Mouse (Mus musculus): ENCODE measurements around the gene Gypa. TPM values are rescaled to one million over a fixed set of nuclear protein-coding genes. Genes with fewer than 3 reads are reported as not detected.

Gene Gypa
- polyA plus RNA-seq, 1 experiment from 2014 or later, result 4.9 TPM

DNA sequence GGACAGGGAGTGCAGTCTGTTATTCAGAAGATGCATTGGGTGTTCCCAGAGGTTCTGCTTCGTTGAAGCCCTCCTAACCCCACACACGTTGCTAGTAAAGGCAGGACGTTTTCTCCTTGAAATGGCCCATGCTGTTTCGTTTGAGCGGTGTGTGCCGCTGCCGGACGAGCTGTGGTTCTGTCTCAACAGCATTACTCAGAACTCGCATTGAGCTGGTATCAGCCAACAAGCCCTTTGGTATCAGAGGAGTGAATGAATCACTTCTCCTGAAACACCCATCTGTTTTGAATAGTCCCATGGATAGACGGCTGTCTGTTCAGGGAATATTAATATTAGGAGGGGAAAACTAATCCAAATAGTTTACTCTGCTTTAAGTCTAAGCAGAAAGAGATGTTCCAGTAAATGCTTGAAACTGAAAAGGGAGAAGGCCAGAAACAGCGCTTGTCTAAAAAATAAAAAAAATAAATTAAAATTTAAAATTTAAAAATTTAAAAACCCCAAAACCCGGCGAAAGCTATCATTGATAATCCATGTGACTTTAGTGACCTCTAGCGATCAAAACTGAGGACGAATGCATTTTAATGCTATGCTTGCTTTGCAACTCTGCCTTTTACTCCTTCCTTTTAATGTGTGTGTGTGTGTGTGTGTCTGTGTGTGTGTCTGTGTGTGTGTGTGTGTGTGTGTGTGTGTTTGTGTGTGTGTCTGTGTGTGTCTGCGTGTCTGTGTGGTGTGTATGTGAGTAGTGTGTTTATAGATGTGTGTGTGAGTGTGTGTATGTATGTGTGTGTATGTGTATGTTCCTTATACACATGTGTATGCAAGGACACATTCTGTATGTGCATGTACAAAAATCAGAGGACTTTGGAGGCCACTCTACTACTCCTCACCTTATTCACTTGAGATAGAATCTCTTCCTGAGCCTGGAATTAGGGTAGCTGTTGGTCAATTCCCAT, 10.5 kb upstream of the Gypa start:
- no peak overlapping the region for H3K9ac ChIP-seq (replicated peaks; ENCODE audit: low read length)
- H3K4me3 ChIP-seq (ENCODE audit: low read length), result no peak overlapping the region
- peak; percentile 49; the same call in 1 of the 2 replicates for ATAC-seq (ENCODE audit: low FRiP score, low TSS enrichment)
- WGBS, result 33% methylated on average over 16 of the region's 16 CpGs
- H3K27me3 ChIP-seq (ENCODE audit: insufficient read depth, low read length), result no peaks in the 10 kb centered on the region; the same call in 1 of the 2 replicates
- no peaks in the 10 kb centered on the region for H3K36me3 ChIP-seq (ENCODE audit: insufficient read depth, low read length)
- H3K4me2 ChIP-seq (replicated peaks; ENCODE audit: low read depth, low read length), result peak overlapping the region; percentile 40
- no peak overlapping the region for H3K27ac ChIP-seq (ENCODE audit: low read length)
- H3K4me1 ChIP-seq (ENCODE audit: insufficient read depth, low read length), result no peaks in the 10 kb centered on the region
- H3K9me3 ChIP-seq (ENCODE audit: low read length), result no peaks in the 10 kb centered on the region

DNA sequence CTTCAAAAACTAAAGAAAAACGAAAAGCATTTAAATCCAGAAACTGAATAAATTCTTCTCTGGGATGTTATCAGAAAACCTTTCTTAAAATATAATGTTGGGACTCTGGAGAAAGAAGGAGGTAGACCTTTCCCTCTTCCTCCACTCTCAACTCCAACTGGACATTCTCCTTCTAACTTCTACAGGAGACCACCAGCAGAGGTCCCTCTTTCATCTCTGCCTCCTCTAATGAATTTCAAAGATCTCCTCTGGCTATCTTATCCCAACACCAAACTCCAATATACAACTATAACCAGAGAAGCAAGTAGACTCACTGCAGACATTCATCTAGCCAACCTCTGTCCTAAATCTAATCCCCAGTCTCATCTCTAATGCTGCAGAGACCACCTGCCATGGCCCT, 2.0 kb upstream of the Gypa start:
- 54% methylated on average over 1 of the region's 1 CpGs for WGBS
- Histone ChIP-seq H3K27ac (ENCODE audit: low read length) (no peak overlapping the region), H3K4me1 (ENCODE audit: insufficient read depth, low read length) (0 out of 2 replicates have a peak, but pooled peaks cover 5% of the 10 kb centered on the region), H3K36me3 (ENCODE audit: insufficient read depth, low read length) (no peaks in the 10 kb centered on the region), H3K4me3 (ENCODE audit: low read length) (no peak overlapping the region), H3K4me2 (replicated peaks; ENCODE audit: low read depth, low read length) (no peak overlapping the region), H3K9me3 (ENCODE audit: low read length) (no peaks in the 10 kb centered on the region), H3K9ac (replicated peaks; ENCODE audit: low read length) (no peak overlapping the region), H3K27me3 (ENCODE audit: insufficient read depth, low read length) (no peaks in the 10 kb centered on the region)
- ATAC-seq (ENCODE audit: low FRiP score, low TSS enrichment), result no peak

DNA sequence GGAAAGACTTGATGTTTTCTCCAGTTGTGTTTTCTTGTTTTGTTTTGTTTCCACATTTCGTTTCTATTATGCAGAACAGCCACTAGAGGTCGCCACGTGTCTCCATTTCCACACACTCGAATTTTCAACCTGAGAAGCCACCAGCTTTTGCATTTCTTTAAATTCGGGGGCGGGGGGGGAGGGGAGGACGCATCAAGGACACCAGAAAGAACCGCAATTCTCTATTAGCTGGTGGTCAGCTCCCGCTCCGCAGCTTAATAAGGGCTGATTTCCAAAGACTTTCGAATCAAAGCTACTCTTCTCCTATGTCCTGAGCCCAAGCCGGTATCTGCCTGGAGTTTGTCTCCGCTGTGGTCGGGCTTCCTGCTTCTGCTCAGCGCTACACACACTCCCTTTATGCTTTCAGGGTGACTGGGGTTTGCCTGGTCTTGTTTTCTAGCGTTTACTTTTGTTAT, 567 bp upstream of the Gypa start:
- 0 out of 2 replicates have a peak, but pooled peaks cover 5% of the 10 kb centered on the region for H3K4me1 ChIP-seq (ENCODE audit: insufficient read depth, low read length)
- H3K27ac ChIP-seq (ENCODE audit: low read length), result no peak overlapping the region
- no peaks in the 10 kb centered on the region for H3K9me3 ChIP-seq (ENCODE audit: low read length)
- H3K27me3 ChIP-seq (ENCODE audit: insufficient read depth, low read length), result no peaks in the 10 kb centered on the region
- peak; percentile 84; the same call in 1 of the 2 replicates for ATAC-seq (ENCODE audit: low FRiP score, low TSS enrichment)
- peak overlapping the region; percentile 35 for H3K9ac ChIP-seq (replicated peaks; ENCODE audit: low read length)
- no peaks in the 10 kb centered on the region for H3K36me3 ChIP-seq (ENCODE audit: insufficient read depth, low read length)
- peak overlapping the region; percentile 58 for H3K4me3 ChIP-seq (ENCODE audit: low read length)
- H3K4me2 ChIP-seq (replicated peaks; ENCODE audit: low read depth, low read length), result peak overlapping the region; percentile 63
- 0% methylated on average over 16 of the region's 16 CpGs for WGBS

DNA sequence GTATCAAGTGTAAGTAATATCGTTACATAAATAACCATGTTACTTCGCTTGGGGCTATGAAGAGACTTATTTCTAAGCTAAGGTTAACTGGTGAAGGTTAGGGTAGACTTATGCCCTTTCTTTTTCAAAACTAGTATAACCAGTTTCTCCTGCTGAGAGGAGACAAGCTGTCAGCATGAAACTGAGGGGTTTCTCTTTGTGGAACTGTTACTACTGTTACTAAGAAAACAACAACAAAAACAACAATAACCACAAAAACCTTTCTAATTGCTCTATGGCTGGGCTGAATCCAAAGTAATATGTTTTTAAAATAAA, 722 bp downstream of the Gypa start:
- Histone ChIP-seq H3K4me2 (replicated peaks; ENCODE audit: low read depth, low read length) (no peak overlapping the region), H3K27me3 (ENCODE audit: insufficient read depth, low read length) (no peaks in the 10 kb centered on the region), H3K9ac (replicated peaks; ENCODE audit: low read length) (no peak overlapping the region), H3K4me1 (ENCODE audit: insufficient read depth, low read length) (0 out of 2 replicates have a peak, but pooled peaks cover 5% of the 10 kb centered on the region), H3K27ac (ENCODE audit: low read length) (no peak overlapping the region), H3K36me3 (ENCODE audit: insufficient read depth, low read length) (no peaks in the 10 kb centered on the region), H3K9me3 (ENCODE audit: low read length) (no peaks in the 10 kb centered on the region), H3K4me3 (ENCODE audit: low read length) (no peak overlapping the region)
- ATAC-seq (ENCODE audit: low FRiP score, low TSS enrichment), result no peak
- 72% methylated on average over 2 of the region's 2 CpGs for WGBS

DNA sequence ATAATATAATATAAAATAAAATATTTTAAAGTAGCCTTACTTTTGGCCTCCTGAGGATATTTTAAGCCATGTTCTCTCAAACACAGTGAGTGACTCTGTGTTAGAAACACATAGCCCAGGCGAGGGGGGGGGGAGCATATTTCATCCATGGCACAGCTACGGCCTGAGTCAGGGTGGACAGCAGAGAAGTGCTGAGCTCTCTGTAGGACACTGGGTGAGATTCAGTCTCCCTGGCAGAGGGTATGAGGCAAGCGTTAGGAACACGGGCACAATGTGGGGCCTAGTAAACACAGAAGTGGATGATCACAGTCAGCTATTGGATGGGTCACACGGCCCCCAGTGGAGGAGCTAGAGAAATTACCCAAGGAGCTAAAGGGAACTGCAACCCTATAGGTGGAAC, 1.2 kb downstream of the Gypa start:
- ATAC-seq (ENCODE audit: low FRiP score, low TSS enrichment), result peak; percentile 71; the same call in 1 of the 2 replicates
- Histone ChIP-seq H3K27me3 (ENCODE audit: insufficient read depth, low read length) (no peaks in the 10 kb centered on the region), H3K4me2 (replicated peaks; ENCODE audit: low read depth, low read length) (no peak overlapping the region), H3K9ac (replicated peaks; ENCODE audit: low read length) (no peak overlapping the region), H3K36me3 (ENCODE audit: insufficient read depth, low read length) (no peaks in the 10 kb centered on the region), H3K9me3 (ENCODE audit: low read length) (no peaks in the 10 kb centered on the region), H3K27ac (ENCODE audit: low read length) (no peak overlapping the region), H3K4me3 (ENCODE audit: low read length) (no peak overlapping the region), H3K4me1 (ENCODE audit: insufficient read depth, low read length) (0 out of 2 replicates have a peak, but pooled peaks cover 5% of the 10 kb centered on the region)
- 80% methylated on average over 5 of the region's 5 CpGs for WGBS

DNA sequence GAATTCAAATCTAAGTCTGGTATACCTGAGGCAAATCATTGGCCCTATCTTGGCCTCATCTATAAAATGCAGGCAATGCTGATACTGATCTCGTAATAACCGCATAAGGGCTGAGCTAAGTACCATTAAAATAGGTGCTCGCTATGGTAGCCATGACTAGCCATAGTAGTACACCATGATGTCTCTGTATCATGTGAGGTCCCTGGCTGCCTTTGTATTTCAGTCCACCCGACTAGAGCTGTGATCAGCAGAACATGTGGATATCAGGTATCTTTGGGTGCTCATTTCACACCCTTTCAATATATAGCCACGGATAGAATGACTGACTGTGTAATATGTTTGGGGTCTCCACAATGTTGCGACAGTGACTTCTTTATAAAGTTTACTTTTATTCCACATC, 1.9 kb downstream of the Gypa start:
- H3K36me3 ChIP-seq (ENCODE audit: insufficient read depth, low read length), result no peaks in the 10 kb centered on the region
- no peaks in the 10 kb centered on the region for H3K27me3 ChIP-seq (ENCODE audit: insufficient read depth, low read length)
- no peak for ATAC-seq (ENCODE audit: low FRiP score, low TSS enrichment)
- no peaks in the 10 kb centered on the region for H3K9me3 ChIP-seq (ENCODE audit: low read length)
- 0 out of 2 replicates have a peak, but pooled peaks cover 5% of the 10 kb centered on the region for H3K4me1 ChIP-seq (ENCODE audit: insufficient read depth, low read length)
- H3K4me2 ChIP-seq (replicated peaks; ENCODE audit: low read depth, low read length), result no peak overlapping the region
- WGBS, result 89% methylated on average over 6 of the region's 6 CpGs
- H3K4me3 ChIP-seq (ENCODE audit: low read length), result no peak overlapping the region
- no peak overlapping the region for H3K27ac ChIP-seq (ENCODE audit: low read length)
- H3K9ac ChIP-seq (replicated peaks; ENCODE audit: low read length), result no peak overlapping the region

DNA sequence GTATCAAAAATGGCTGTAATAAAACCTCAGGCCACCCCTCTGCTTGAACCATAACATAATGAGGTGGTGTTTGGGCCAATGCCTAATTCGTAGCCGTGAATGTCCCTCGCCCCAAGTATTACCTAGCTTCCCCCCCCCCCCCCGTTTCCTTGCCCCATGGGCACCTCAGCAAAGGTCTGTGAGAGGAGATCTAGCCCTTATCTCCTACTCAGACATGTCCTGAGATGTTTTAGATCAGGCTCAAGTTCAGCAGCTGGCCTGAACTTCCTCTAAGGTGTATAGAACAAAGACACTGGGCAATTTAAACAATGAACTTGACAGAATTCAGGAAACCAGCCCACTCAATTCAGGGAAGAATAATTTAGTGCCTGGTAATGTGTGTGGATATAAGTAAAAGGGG, 3.7 kb downstream of the Gypa start:
- ATAC-seq (ENCODE audit: low FRiP score, low TSS enrichment), result no peak
- no peak overlapping the region for H3K27ac ChIP-seq (ENCODE audit: low read length)
- 0 out of 2 replicates have a peak, but pooled peaks cover 5% of the 10 kb centered on the region for H3K4me1 ChIP-seq (ENCODE audit: insufficient read depth, low read length)
- WGBS, result 69% methylated on average over 4 of the region's 4 CpGs
- H3K4me3 ChIP-seq (ENCODE audit: low read length), result no peak overlapping the region
- H3K4me2 ChIP-seq (replicated peaks; ENCODE audit: low read depth, low read length), result no peak overlapping the region
- no peaks in the 10 kb centered on the region for H3K27me3 ChIP-seq (ENCODE audit: insufficient read depth, low read length)
- H3K36me3 ChIP-seq (ENCODE audit: insufficient read depth, low read length), result no peaks in the 10 kb centered on the region
- no peak overlapping the region for H3K9ac ChIP-seq (replicated peaks; ENCODE audit: low read length)
- H3K9me3 ChIP-seq (ENCODE audit: low read length), result no peaks in the 10 kb centered on the region

DNA sequence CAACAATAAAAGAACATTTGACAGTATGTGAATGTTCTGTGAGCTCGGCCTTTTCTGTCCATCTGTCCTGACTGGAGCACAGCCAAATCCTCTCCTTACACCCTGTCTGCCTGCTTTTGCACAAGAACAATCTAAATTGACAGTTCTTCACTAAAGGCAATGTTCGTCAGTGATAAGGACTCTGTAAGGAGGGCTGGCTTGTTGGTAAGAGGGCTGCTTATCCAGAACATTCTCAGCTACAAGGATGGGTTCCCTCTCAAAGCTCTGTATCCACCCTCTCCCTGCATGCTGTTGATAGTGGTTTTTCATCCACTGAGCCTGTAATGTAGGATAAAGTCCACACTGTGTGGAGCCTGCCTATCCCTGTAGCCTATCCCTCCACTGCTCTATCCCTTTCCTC, 6.7 kb downstream of the Gypa start:
- no peak overlapping the region for H3K27ac ChIP-seq (ENCODE audit: low read length)
- no peak overlapping the region for H3K4me3 ChIP-seq (ENCODE audit: low read length)
- no peak overlapping the region for H3K9ac ChIP-seq (replicated peaks; ENCODE audit: low read length)
- WGBS, result 65% methylated on average over 2 of the region's 2 CpGs
- no peaks in the 10 kb centered on the region for H3K9me3 ChIP-seq (ENCODE audit: low read length)
- H3K4me1 ChIP-seq (ENCODE audit: insufficient read depth, low read length), result no peaks in the 10 kb centered on the region
- H3K4me2 ChIP-seq (replicated peaks; ENCODE audit: low read depth, low read length), result no peak overlapping the region
- no peaks in the 10 kb centered on the region for H3K27me3 ChIP-seq (ENCODE audit: insufficient read depth, low read length)
- H3K36me3 ChIP-seq (ENCODE audit: insufficient read depth, low read length), result no peaks in the 10 kb centered on the region
- ATAC-seq (ENCODE audit: low FRiP score, low TSS enrichment), result no peak

DNA sequence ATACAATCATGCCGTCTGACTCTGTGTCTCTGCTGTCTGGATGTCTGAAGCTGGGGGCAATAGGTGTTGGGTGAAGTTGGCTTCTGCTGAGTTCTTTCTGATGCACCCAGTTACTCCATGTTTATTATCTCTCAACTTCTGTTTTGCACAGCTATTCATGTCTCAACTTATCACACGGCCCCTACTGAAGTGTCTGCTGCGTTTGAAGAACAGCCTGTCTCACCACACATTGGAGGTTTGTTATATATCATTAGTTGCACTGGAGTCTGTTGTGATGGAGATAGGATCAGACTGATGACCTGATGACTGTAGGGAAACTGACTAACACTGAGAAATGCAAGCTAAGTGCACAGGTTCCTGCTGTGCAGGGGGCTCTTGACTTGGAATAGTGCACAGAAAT, 7.2 kb downstream of the Gypa start:
- Histone ChIP-seq H3K4me3 (ENCODE audit: low read length) (no peak overlapping the region), H3K27ac (ENCODE audit: low read length) (no peak overlapping the region), H3K4me1 (ENCODE audit: insufficient read depth, low read length) (no peaks in the 10 kb centered on the region), H3K9ac (replicated peaks; ENCODE audit: low read length) (no peak overlapping the region), H3K9me3 (ENCODE audit: low read length) (no peaks in the 10 kb centered on the region), H3K27me3 (ENCODE audit: insufficient read depth, low read length) (no peaks in the 10 kb centered on the region), H3K4me2 (replicated peaks; ENCODE audit: low read depth, low read length) (no peak overlapping the region), H3K36me3 (ENCODE audit: insufficient read depth, low read length) (no peaks in the 10 kb centered on the region)
- 90% methylated on average over 3 of the region's 3 CpGs for WGBS
- no peak for ATAC-seq (ENCODE audit: low FRiP score, low TSS enrichment)

DNA sequence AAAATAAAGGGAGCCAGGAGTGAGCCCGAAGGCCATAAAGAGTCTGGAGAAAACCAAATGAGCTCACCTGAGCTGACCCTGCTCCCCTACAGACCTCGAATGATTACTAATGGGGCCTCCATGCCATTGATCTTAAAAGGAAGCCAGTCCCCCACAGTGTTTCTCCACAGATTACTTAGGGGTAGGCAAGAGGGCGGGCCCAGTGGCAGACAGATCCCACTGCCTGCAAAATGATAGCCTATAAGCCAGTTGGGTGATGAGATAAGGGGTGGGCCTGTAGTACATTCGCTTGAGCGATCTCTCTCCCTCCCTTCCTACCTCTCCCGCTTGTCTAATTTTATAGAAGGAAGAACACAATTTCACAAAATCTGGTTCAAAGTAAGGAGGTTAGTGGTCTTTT, 7.7 kb downstream of the Gypa start:
- no peaks in the 10 kb centered on the region for H3K36me3 ChIP-seq (ENCODE audit: insufficient read depth, low read length)
- no peaks in the 10 kb centered on the region for H3K27me3 ChIP-seq (ENCODE audit: insufficient read depth, low read length)
- 66% methylated on average over 6 of the region's 6 CpGs for WGBS
- H3K9ac ChIP-seq (replicated peaks; ENCODE audit: low read length), result no peak overlapping the region
- no peaks in the 10 kb centered on the region for H3K9me3 ChIP-seq (ENCODE audit: low read length)
- H3K27ac ChIP-seq (ENCODE audit: low read length), result no peak overlapping the region
- ATAC-seq (ENCODE audit: low FRiP score, low TSS enrichment), result no peak
- H3K4me2 ChIP-seq (replicated peaks; ENCODE audit: low read depth, low read length), result no peak overlapping the region
- no peak overlapping the region for H3K4me3 ChIP-seq (ENCODE audit: low read length)
- H3K4me1 ChIP-seq (ENCODE audit: insufficient read depth, low read length), result no peaks in the 10 kb centered on the region

Measured in kidney, embryonic 16.5 days (tissue).